Mouse (Mus musculus): ENCODE results near the gene Dzank1.

Gene Dzank1

GRCm38 (mm10) chr2:144465876-144466575 is 61.2 kb downstream of the Dzank1 start:
- no peak for DNase-seq (ENCODE audit: low spot score)

- DNase-seq (ENCODE audit: low spot score) = no peak
These were observed 62.1 kb downstream of the Dzank1 start for GRCm38 (mm10) chr2:144464799-144465760.

DNA sequence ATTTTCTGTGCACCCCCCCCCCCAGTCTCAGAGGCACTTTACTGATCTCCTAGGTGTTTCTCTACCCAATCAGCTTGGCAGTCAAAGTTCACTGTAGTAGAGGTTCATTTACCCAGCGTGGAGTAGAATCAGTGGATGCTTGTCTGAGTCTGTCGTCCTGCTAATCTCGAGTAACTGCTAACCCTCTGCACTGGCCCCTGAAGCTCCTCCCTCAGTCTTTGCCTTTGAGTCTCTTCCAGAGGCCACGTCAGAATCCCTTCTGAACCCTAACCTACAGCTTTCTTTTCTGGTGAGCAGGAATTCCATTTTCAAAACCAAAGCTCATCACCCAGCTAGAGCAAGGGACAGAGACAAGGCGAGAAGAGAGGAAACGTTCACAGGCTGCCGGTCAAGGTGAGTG is 63.0 kb downstream of the Dzank1 start:
- no peak for DNase-seq (ENCODE audit: low spot score)

- peak; percentile 56 for DNase-seq (ENCODE audit: low spot score)
These were observed 68.0 kb downstream of the Dzank1 start for GRCm38 (mm10) chr2:144458975-144459754.

DNA sequence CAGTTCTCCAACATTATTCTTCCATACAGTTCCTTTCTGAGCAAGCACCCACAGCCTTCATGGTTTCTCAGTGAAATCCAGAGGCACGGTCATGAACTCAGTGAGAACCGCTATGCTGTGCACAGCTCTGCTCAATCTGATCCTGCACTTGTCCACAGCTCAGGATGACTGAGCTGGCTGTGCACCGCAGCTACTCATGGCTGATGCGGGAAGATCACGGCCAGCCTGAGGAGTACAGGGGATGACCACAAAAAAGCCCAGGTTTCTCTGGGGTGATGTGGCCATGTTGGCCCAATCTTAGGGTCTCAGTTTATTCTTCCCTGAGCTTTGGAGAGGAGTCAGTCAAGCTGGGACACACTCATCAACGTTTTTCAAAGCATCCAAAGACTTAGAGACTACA is 68.9 kb downstream of the Dzank1 start:
- DNase-seq (ENCODE audit: low spot score) = no peak

- peak; percentile 54 for DNase-seq (ENCODE audit: low spot score)
These were observed 74.7 kb downstream of the Dzank1 start for GRCm38 (mm10) chr2:144452364-144453008.

DNA sequence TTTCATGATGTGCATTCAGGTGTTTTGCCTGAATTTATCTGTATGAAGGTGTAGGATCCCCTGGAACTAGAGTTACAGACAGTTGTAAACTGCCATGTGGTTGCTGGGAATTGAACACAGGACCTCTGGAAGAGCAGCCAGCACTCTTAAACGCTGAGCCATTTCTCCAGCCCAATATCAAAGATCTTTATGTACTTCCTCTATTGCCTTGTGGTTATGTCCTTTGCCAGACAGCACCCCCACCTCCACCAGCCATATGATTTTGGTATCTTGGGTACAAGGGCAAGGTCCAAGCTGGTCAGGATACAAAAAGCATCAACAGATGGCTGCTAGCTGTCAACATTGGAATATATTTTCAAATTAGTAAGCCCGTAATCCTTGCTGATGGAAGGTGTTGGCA is 76.8 kb downstream of the Dzank1 start:
- no peak for DNase-seq (ENCODE audit: low spot score)

- no peak for DNase-seq (ENCODE audit: low spot score)
These were observed 80.7 kb downstream of the Dzank1 start for GRCm38 (mm10) chr2:144446360-144446999.

DNA sequence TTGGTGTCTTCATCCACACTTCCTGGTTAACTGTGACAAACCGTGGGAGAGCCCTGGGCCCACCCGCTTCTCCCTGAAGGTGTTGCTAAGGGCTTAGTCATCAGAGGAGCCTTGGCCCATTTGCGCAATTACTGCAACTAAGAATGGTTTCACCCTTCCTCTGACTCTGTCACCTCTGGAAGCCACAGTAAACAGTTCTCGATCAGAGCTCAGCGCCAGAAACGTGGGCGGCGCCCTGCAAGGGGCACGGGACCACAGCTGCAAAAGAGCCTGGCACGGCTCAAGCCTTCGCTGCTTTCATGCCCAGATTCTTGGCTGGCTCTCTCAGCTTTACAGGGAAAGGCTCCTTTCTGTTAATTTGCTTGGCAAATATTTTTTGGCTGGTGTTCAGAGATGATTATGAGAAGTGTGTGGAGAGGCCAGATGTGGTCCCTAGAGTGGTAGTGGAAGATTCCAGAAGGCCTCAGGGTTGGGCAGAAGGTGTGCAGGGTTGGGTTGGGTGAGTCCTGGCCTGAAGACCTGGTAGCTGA is 85.8 kb downstream of the Dzank1 start:
- DNase-seq (ENCODE audit: low spot score) = no peak

DNA sequence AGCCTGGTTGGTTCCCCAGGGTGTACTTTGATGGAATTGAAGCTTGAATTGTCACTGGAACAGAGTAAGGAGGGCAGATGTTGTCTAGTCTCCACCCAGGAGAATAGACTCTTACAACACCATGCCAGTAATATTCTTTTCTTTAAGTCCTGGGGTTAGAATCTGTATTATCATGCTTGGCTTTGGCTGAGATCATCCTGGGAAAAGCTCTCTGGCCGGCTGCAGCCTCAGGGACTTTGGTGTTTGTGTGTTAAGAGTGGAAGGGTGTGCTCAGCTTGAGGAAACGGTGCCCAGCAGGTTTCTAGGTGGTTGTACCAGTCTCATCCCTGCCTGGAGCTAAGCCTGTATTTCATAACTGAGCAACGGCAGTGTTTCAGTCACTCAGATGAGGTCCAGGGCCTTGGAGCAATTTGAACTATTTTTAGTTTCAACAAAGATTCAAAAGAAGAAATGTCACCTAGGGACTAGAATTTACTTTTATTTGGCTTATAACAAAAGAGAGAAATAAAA is 88.0 kb downstream of the Dzank1 start:
- DNase-seq (ENCODE audit: low spot score) = no peak

DNA sequence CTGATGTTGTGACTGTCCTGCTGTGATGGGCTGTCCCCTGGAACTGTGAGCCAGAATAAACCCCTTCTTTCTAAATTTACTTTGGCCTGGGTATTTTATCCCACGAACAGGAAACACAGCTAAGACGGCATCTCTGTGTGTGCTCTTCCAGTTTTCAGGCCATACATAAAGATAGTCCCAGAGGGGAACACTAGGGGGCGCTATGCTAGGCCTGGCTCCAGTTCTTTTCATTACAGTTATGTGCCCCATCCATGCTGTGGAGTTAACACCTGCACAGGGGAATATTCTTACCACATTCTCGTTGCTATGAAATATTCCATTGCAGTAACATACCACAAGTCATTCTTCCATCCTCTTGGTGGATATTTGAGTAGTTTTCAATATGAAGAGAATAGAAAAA is 88.8 kb downstream of the Dzank1 start:
- DNase-seq (ENCODE audit: low spot score) = no peak

GRCm38 (mm10) chr2:144435679-144436078 is 91.5 kb downstream of the Dzank1 start:
- no peak for DNase-seq (ENCODE audit: low spot score)

- DNase-seq (ENCODE audit: low spot score) = no peak
These were observed 95.9 kb downstream of the Dzank1 start for GRCm38 (mm10) chr2:144431286-144431825.

DNA sequence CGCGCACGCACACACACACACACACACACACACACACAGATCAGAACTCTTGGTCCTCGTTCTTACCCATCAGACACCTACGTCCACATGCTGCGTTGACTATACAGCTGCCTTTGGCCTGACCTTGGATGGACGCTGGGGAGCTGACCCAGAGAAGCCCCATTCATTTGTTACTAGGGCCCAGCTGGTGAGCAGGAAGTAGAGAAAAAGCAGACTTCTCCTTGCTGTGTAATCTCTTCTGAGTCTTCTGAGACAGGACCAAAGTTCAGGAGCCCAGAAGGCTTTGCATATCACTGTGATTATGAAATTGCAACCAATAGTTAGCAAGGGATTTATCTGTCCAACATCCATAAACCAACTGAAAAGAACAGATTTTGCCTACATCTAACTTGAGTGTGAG is 98.0 kb downstream of the Dzank1 start:
- DNase-seq (ENCODE audit: low spot score) = no peak

GRCm38 (mm10) chr2:144428659-144429058 is 98.6 kb downstream of the Dzank1 start:
- no peak for DNase-seq (ENCODE audit: low spot score)

GRCm38 (mm10) chr2:144427852-144428251 is 99.4 kb downstream of the Dzank1 start:
- no peak for DNase-seq (ENCODE audit: low spot score)

DNA sequence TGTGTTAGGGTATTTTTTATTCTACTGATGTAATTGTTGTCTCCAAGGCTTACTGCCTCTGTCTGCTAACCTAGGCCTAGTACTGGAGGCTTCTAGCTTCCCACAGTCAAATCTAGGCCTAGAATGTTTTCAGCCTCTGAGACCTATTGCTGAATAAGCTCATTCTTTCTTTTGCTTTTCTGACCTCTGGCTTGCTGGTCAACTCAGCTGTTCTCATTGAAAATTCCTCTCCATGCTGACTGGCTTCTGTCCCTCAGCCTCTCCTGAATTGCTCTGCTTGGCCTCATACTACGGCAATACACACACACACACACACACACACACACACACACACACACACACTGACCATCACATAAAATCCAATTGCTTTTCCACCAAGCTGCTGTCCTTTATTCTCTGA is 101.5 kb downstream of the Dzank1 start:
- DNase-seq (ENCODE audit: low spot score) = no peak

- no peak for DNase-seq (ENCODE audit: low spot score)
These were observed 105.0 kb downstream of the Dzank1 start for GRCm38 (mm10) chr2:144422094-144422675.

Measured in ovary, postnatal 10 days (tissue).